Mouse (Mus musculus): Measurements from ENCODE around the gene Fam221b.

Gene Fam221b

GRCm38 (mm10) chr4:43657146-43657545, 11.8 kb downstream of the Fam221b start:
- peak; percentile 26 for DNase-seq (ENCODE audit: low read depth)

- peak; percentile 95 for DNase-seq (ENCODE audit: low read depth)
Observed at GRCm38 (mm10) chr4:43656339-43657109, 12.4 kb downstream of the Fam221b start, which contains the start of gene Hint2. Gene Hint2, minus strand, starts transcription at chr4:43656466.

GRCm38 (mm10) chr4:43655656-43656338, 13.1 kb downstream of the Fam221b start:
- DNase-seq (ENCODE audit: low read depth): no peak

GRCm38 (mm10) chr4:43653161-43654015, 15.6 kb downstream of the Fam221b start, which contains the start of gene Spag8:
Gene Spag8, minus strand, starts transcription at chr4:43653594.
- DNase-seq (ENCODE audit: low read depth): no peak

GRCm38 (mm10) chr4:43652726-43653125, 16.2 kb downstream of the Fam221b start:
- no peak for DNase-seq (ENCODE audit: low read depth)

GRCm38 (mm10) chr4:43649783-43650182, 19.2 kb downstream of the Fam221b start:
- DNase-seq (ENCODE audit: low read depth): no peak

- no peak for DNase-seq (ENCODE audit: low read depth)
Observed at GRCm38 (mm10) chr4:43640491-43640890, 28.5 kb downstream of the Fam221b start.

- DNase-seq (ENCODE audit: low read depth): no peak
Observed at GRCm38 (mm10) chr4:43640076-43640475, 28.9 kb downstream of the Fam221b start.

- DNase-seq (ENCODE audit: low read depth): no peak
Observed at GRCm38 (mm10) chr4:43636751-43637150, 32.2 kb downstream of the Fam221b start.

- DNase-seq (ENCODE audit: low read depth): no peak
Observed at GRCm38 (mm10) chr4:43634621-43635374, 34.1 kb downstream of the Fam221b start.

- DNase-seq (ENCODE audit: low read depth): no peak
Observed at GRCm38 (mm10) chr4:43633736-43634135, 35.2 kb downstream of the Fam221b start.

GRCm38 (mm10) chr4:43633296-43633695, 35.6 kb downstream of the Fam221b start:
- no peak for DNase-seq (ENCODE audit: low read depth)

GRCm38 (mm10) chr4:43631956-43632920, 36.7 kb downstream of the Fam221b start:
- peak; percentile 38 for DNase-seq (ENCODE audit: low read depth)

GRCm38 (mm10) chr4:43631046-43631955, 37.6 kb downstream of the Fam221b start, which contains the start of gene Npr2:
Gene Npr2, plus strand, starts transcription at chr4:43631935.
- peak; percentile 62 for DNase-seq (ENCODE audit: low read depth)

- no peak for DNase-seq (ENCODE audit: low read depth)
Observed at GRCm38 (mm10) chr4:43630671-43631045, 38.3 kb downstream of the Fam221b start.

GRCm38 (mm10) chr4:43630030-43630581, 38.8 kb downstream of the Fam221b start:
- peak; percentile 89 for DNase-seq (ENCODE audit: low read depth)

- no peak for DNase-seq (ENCODE audit: low read depth)
Observed at GRCm38 (mm10) chr4:43629106-43629817, 39.7 kb downstream of the Fam221b start.

GRCm38 (mm10) chr4:43620146-43620778, 48.7 kb downstream of the Fam221b start:
- DNase-seq (ENCODE audit: low read depth): no peak

Data from NIH3T3 (cell line).